Mouse (Mus musculus) gastrocnemius, postnatal 4 days (tissue): ENCODE data around the gene Bcas2. TPM values are rescaled to one million over a fixed set of nuclear protein-coding genes. Genes with fewer than 3 reads are reported as not detected.

ENCODE experiments used
- DNase-seq, 2 experiments: peaks; one replicate each; pipeline ENCODE4 v3.0.0; 2021 to 2022; ENCODE audit warnings: low spot score in 2 of 2, mixed read lengths in 2 of 2
- long read RNA-seq, 2 experiments: library from polyadenylated mRNA; stranded (forward); transcript quantifications; one replicate each; pipeline ENCODE4 v2.0.0; 2021
- total RNA-seq, 2 experiments: library from RNA; stranded (reverse); gene quantifications; 2 replicates each; pipeline ENCODE4 v1.2.3; 2021

Gene Bcas2
- 10 to 100 TPM; 57.9 to 60.7 TPM for total RNA-seq
- long read RNA-seq, experiment 1, transcript Bcas2-201 (7 exons, 1,467 nt): major isoform, 93 of 121 reads
- long read RNA-seq, experiment 1, partial matches to known transcripts: 2 of 121 reads
- long read RNA-seq, experiment 1, other reads (novel, unspliced or antisense): 19 of 121 reads
- long read RNA-seq, experiment 2, transcript Bcas2-201 (7 exons, 1,467 nt): major isoform, 88 of 111 reads
- long read RNA-seq, experiment 2, transcript Bcas2-206 (6 exons, 737 nt): minor isoform, 5 of 111 reads
- long read RNA-seq, experiment 2, partial matches to known transcripts: 2 of 111 reads
- long read RNA-seq, experiment 2, other reads (novel, unspliced or antisense): 10 of 111 reads

GRCm38 (mm10) chr3:103171505-103172267, at the start of gene Bcas2:
Bcas2 (plus strand) TSS chr3:103171655.
- DNase-seq: peak; percentile 98 to 99

- no peak for DNase-seq
These were observed 47.8 kb upstream of the Bcas2 start for GRCm38 (mm10) chr3:103123636-103124035.

GRCm38 (mm10) chr3:103126138-103126537, 45.3 kb upstream of the Bcas2 start:
- DNase-seq: no peak

GRCm38 (mm10) chr3:103127177-103127576, 44.3 kb upstream of the Bcas2 start:
- no peak for DNase-seq

- DNase-seq: no peak
These were observed 43.7 kb upstream of the Bcas2 start for GRCm38 (mm10) chr3:103127721-103128120.

GRCm38 (mm10) chr3:103128251-103128650, 43.2 kb upstream of the Bcas2 start:
- DNase-seq: no peak

- no peak for DNase-seq
These were observed 41.9 kb upstream of the Bcas2 start for GRCm38 (mm10) chr3:103129367-103130159.

- DNase-seq: no peak
These were observed 41.2 kb upstream of the Bcas2 start for GRCm38 (mm10) chr3:103130236-103130751.

- DNase-seq: no peak
These were observed 38.4 kb upstream of the Bcas2 start for GRCm38 (mm10) chr3:103133098-103133497.

- no peak for DNase-seq
These were observed 34.9 kb upstream of the Bcas2 start for GRCm38 (mm10) chr3:103136414-103137077.

- peak in 1 of 2 experiments; percentile 21 for DNase-seq
These were observed 32.4 kb upstream of the Bcas2 start for GRCm38 (mm10) chr3:103139047-103139446.

GRCm38 (mm10) chr3:103140095-103140838, 31.2 kb upstream of the Bcas2 start:
- DNase-seq: peak in 1 of 2 experiments; percentile 30

GRCm38 (mm10) chr3:103141287-103141686, 30.2 kb upstream of the Bcas2 start:
- DNase-seq: peak in 1 of 2 experiments; percentile 20

- no peak for DNase-seq
These were observed 29.1 kb upstream of the Bcas2 start for GRCm38 (mm10) chr3:103142366-103142765.

GRCm38 (mm10) chr3:103145336-103145735, 26.1 kb upstream of the Bcas2 start:
- DNase-seq: no peak

- DNase-seq: no peak
These were observed 25.7 kb upstream of the Bcas2 start for GRCm38 (mm10) chr3:103145791-103146190.

- DNase-seq: no peak
These were observed 24.9 kb upstream of the Bcas2 start for GRCm38 (mm10) chr3:103146330-103147166.

GRCm38 (mm10) chr3:103147775-103148174, 23.7 kb upstream of the Bcas2 start:
- no peak for DNase-seq

GRCm38 (mm10) chr3:103148941-103149340, 22.5 kb upstream of the Bcas2 start:
- no peak for DNase-seq
